Mouse (Mus musculus) small intestine, adult 2 months (tissue): ENCODE data around the gene Foxk2.

Experiments
- CTCF ChIP-seq: fragments of 200-500 bp; IDR thresholded peaks from 2 replicates; pipeline ENCODE4 v1.5.1; 2012; ENCODE audit warnings: low read depth, mild to moderate bottlenecking, control low read depth, inconsistent platforms, low read length, moderate library complexity, mixed read lengths; ENCODE audit not compliant: insufficient replicate concordance, insufficient read length; ENCODE audit errors: extremely low read depth
- POLR2A ChIP-seq: fragments of 200-500 bp; IDR thresholded peaks from 2 replicates; pipeline ENCODE4 v1.6.1; 2012; ENCODE audit warnings: low read depth, mild to moderate bottlenecking, control low read depth, inconsistent platforms, low read length, moderate library complexity

- TF ChIP-seq CTCF (no peak), POLR2A (no peak)
Observed at GRCm38 (mm10) chr11:121331641-121332040, 71.9 kb downstream of the Foxk2 start.
